Mouse (Mus musculus) liver, adult (tissue): Measurements from ENCODE around the gene Gtpbp3.

Source experiments
- GATA4 ChIP-seq: IDR thresholded peaks from 2 replicates; pipeline ENCODE4 v1.6.1; 2014; ENCODE audit warnings: mild to moderate bottlenecking, low read length; ENCODE audit not compliant: insufficient replicate concordance

Gtpbp3 gene

GRCm38 (mm10) chr8:71476099-71476940 is 11.6 kb upstream of the Gtpbp3 start:
- TF ChIP-seq GATA4 = no peak

DNA sequence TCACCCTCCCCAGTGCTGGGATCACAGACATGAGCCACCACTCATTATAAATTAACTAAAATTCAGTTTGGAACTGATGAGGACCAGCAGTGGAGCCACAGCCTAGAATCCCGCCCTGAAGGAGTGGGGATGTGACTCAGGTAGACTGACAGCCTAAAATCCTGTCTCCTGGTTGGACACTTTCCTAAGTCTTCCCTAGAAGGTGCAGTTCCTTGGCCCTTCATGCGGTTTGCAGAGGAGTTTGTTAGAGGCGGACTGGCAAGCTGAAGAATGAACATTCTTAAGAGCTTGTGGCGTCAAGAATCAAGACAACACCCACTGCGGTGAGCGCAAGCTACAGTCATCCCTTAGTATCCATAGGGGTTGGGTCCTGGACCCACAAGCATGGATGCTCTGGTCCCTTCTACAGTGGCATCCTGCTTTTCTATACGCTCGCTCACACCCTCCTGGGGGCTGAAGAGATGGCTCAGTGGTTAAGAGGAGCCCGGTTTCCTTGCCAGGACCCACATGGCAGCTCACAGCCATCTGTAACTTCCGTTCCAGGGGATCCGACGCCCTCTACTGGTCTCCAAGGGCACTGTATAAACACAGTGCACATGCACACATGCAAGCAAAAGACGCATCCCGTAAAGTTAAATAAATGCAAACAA is 10.6 kb upstream of the Gtpbp3 start:
- no peak for TF ChIP-seq GATA4

DNA sequence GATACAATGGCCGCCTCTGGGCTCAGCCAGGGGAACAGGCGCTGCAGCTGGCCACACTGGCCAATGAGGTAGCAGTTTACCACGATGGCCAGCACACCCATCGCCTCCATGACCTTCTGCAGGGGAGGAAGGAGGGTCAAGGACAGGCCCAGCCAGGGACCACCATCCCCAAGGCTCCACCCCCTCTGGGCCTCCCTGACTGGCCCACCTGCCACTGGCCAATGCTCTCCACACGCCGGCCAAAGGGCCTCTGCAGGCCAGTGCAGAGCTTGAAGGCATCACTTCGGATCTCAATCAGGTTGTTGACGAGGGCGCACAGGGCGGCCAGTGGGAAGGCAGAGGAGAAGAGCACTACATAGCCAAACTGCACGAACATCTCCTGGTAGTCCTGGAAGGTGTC is 9.0 kb upstream of the Gtpbp3 start:
- TF ChIP-seq GATA4 = no peak

GRCm38 (mm10) chr8:71483932-71484331 is 4.0 kb upstream of the Gtpbp3 start:
- no peak for TF ChIP-seq GATA4

DNA sequence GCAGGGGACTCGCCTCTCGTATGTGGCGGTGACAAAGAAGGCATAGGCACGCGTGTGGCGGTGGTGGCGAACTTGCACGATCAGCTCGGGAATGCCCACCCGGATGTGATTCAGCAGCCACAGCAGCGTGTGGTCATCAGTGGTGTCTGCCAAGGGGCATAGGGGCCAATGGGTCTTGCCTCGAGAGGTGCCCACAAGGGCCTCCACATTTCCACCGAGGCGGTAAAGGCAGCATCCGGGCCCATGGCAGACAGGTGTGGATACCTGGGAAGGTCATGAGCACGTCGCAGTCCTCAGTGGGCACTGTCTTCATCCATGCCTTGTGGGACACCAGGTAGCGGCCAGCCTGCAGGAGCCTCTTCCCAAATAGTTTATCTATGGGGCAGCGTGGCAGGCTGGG is 3.2 kb upstream of the Gtpbp3 start:
- TF ChIP-seq GATA4 = no peak

- TF ChIP-seq GATA4 = no peak
Measured at GRCm38 (mm10) chr8:71485142-71486135, 2.5 kb upstream of the Gtpbp3 start, which contains the start of gene Ano8. Gene Ano8 (minus strand): TSS chr8:71485963.

GRCm38 (mm10) chr8:71486136-71486529 is 1.8 kb upstream of the Gtpbp3 start:
- no peak for TF ChIP-seq GATA4

GRCm38 (mm10) chr8:71488454-71488853 is 551 bp downstream of the Gtpbp3 start:
- TF ChIP-seq GATA4 = 0 out of 2 replicates have a peak, but pooled peaks have one; percentile 19

- TF ChIP-seq GATA4 = no peak
Measured at GRCm38 (mm10) chr8:71495039-71495438, 7.1 kb downstream of the Gtpbp3 start.

- TF ChIP-seq GATA4 = no peak
Measured at GRCm38 (mm10) chr8:71495811-71496210, 7.9 kb downstream of the Gtpbp3 start.

GRCm38 (mm10) chr8:71496481-71496880 is 8.6 kb downstream of the Gtpbp3 start:
- TF ChIP-seq GATA4 = peak; percentile 74; the same call in 1 of the 2 replicates

- TF ChIP-seq GATA4 = no peak
Measured at GRCm38 (mm10) chr8:71497077-71497645, 9.3 kb downstream of the Gtpbp3 start.

GRCm38 (mm10) chr8:71497881-71498501 is 10.1 kb downstream of the Gtpbp3 start:
- peak; percentile 58; the same call in 1 of the 2 replicates for TF ChIP-seq GATA4

DNA sequence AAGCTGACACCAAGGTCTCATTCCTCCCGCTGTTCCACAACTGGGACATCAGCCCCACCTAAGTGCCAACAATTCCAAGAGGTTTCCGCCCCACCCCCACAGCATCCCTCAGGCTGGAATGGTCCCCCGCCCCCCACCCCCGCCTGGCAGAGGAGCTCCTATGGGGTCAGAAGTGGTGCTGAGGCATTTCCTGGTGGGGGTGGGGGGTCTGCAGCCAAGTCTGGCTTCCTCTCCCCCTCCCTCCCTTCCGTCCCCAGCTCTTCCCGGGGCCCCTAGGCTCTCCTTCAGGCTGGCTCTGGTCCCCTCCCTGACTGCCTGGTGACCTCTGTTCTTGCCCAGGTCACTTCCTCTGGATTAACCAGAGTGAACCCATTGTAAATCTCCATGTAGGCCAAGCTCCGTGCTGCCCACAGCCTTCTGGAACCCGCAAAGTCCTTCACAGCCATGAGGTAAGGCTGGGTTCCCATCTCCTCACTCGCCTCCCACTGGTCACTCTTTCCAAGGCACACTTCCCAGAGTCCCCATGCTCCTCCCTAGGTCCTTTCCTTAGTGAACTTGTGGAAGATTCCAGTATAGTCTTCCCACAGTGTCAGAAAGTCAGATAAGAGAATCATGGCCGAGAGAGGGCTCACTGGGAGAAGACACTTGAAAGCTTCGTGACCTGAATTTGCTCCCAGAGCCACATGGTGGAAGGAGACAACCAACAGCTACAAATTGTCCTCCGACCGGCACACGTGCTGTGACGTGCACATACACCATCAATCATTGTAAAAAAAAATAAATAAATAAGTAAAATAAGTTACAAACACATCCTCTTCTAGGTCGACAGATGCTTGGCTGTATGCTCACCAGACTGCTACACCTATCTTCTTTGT is 11.2 kb downstream of the Gtpbp3 start:
- TF ChIP-seq GATA4 = no peak

GRCm38 (mm10) chr8:71504349-71504748 is 16.4 kb downstream of the Gtpbp3 start:
- no peak for TF ChIP-seq GATA4
